Mouse (Mus musculus): ENCODE measurements around the gene Wfdc15a. TPM values are rescaled to one million over a fixed set of nuclear protein-coding genes. Genes with fewer than 3 reads are reported as not detected.
"Not testable (repeated sequence)": the region's sequence is repeated elsewhere in the genome, so short reads cannot be mapped to it uniquely, and the experiment has no call there.

Gene Wfdc15a
- not detected in 2 replicates for polyA plus RNA-seq (2015; fragmentation: Nextera tagmentation; extraction: Ambion mirVana)

DNA sequence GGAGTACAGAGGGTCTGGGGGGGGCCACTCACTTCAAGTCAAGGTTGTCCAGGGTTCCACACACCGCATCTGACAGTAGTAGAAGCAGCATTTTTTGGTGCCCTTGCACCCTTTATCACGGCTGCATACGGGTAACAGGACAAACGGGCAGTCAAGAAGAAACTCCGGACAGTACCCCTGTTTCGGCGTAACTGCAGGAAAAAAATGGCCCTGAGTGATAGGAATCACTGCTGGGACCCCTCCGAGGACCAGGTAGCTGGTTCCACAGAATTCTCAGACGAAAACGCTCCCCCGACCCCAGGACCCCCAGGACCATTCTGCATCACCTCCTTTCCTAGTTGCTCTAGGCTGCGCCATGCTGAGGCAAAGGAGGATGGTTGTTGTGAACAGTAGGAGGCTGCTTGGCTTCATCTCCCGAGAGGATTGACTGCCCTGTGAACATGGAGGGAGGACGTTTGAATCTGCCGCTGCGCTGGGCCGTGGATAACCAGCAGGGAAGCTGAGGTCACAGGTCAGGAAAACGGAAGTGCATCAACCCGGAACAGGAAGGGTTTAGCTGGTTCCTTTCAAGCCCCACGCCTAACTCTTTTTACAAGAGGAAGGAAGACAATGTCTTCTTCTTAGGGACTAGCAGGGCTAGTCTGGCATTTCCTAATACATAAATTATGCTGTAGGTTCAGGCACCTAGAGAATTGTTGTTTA is at the start of gene Wfdc15a:
TSS of gene Wfdc15a (minus strand) at position 505 of the 702 bp plus-strand sequence.
- Histone ChIP-seq H3K9me3 (replicated peaks) (no peaks in the 10 kb centered on the region), H3K27me3 (replicated peaks) (no peaks in the 10 kb centered on the region), H3K27ac (replicated peaks) (no peak within 1 kb of the TSS), H3K4me1 (no peaks in the 10 kb centered on the region), H3K9ac (replicated peaks) (no peak within 1 kb of the TSS), H3K36me3 (no peaks in the 10 kb centered on the region), H3K4me2 (no peak within 1 kb of the TSS), H3K4me3 (replicated peaks) (no peak within 1 kb of the TSS)
- no peak for ATAC-seq (ENCODE audit: low FRiP score)
- WGBS: 83% methylated on average over 20 of the region's 20 CpGs

DNA sequence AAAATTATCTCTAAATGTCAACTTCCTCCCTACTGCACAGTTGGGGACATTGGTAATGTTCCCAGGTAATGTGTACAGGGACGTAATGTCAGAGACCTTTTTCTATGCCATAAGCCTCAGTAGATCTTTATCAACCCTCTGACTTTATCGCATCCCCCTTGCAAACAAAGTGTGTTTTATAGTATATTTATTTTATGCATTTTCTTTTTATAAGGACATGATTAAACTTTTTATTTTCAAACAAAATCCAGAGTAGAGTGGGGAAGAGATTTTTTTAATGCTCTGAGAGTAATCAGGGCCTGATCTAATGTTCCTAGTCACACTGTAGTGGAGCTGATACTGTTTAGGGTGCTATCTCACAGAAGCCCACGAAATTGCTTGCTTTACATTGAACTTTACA is 38.4 kb upstream of the Wfdc15a start, which contains the start of gene Svs2:
TSS of gene Svs2 (minus strand) at position 101 of the 400 bp plus-strand sequence.
- 89% methylated on average over 3 of the region's 3 CpGs for WGBS
- H3K4me1 ChIP-seq: no peaks in the 10 kb centered on the region

DNA sequence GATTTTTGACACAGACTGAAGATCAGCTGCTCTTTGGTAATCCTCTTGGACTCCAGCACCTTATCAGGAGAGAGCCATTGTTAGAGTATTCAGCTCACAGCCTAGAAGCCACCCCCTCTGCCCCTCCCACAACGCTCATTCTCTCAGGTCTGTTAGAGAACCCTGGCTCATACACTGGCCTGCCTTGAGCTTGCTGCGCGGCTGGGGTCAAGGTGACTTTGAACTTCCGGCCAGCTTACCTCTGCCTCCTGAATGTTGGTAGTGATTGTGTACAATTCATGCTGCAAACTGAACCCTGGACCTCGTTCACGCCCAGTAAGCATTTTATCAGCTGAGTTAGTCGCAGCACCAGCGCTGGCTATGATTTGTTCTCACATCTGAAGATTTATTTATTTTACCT is 32.7 kb upstream of the Wfdc15a start:
- no peak for ATAC-seq (ENCODE audit: low FRiP score)
- H3K4me2 ChIP-seq: no peak overlapping the region
- WGBS: 93% methylated on average over 8 of the region's 8 CpGs

More for the DNA sequence above, 38.4 kb upstream of the Wfdc15a start, which contains the start of gene Svs2:
- Histone ChIP-seq H3K27me3 (replicated peaks) (no peaks in the 10 kb centered on the region), H3K9ac (replicated peaks) (no peak within 1 kb of the TSS), H3K4me3 (replicated peaks) (no peak within 1 kb of the TSS), H3K9me3 (replicated peaks) (no peaks in the 10 kb centered on the region), H3K27ac (replicated peaks) (no peak within 1 kb of the TSS), H3K4me2 (no peak within 1 kb of the TSS), H3K36me3 (no peaks in the 10 kb centered on the region)
- no peak for ATAC-seq (ENCODE audit: low FRiP score)

DNA sequence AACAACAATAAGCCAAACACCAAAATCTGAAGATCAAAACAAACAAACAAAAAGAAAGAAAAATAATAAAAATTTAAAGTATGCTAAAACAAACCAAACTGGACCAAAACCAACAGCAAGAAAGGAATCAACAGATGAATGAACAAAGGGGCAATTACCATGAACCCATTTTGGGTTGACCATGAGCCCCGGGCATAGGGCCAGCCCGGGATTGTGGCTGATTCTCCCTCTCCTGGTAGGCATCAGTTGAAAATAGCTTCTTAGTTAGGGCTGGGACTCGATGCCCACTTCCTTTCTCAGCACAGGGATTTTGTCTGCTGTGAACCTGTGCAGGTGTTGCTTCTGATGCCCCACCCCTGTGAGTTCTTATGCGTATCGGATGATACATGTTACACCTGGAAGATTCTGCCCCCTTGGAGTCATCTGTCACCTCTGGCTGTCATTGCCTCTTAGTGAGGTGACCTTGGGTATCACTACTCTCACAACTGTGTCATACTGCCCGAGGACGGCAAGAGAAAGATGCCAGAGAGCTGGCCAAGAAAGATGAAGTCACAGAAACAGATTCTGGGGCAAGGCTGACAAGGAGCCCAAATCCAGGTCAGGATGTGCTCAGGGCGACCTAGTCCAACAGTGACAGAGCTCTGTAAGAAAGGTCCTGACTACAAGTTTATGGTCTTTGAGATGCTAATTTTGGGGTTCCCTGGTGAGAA is 28.6 kb upstream of the Wfdc15a start:
- H3K27me3 ChIP-seq (replicated peaks): no peaks in the 10 kb centered on the region
- H3K9ac ChIP-seq (replicated peaks): no peak overlapping the region
- no peak for ATAC-seq (ENCODE audit: low FRiP score)
- no peak overlapping the region for H3K27ac ChIP-seq (replicated peaks)
- 88% methylated on average over 8 of the region's 8 CpGs for WGBS
- H3K4me1 ChIP-seq: no peaks in the 10 kb centered on the region
- H3K36me3 ChIP-seq: no peaks in the 10 kb centered on the region
- no peak overlapping the region for H3K4me3 ChIP-seq (replicated peaks)
- H3K4me2 ChIP-seq: no peak overlapping the region
- no peaks in the 10 kb centered on the region for H3K9me3 ChIP-seq (replicated peaks)

More for the DNA sequence above, 32.7 kb upstream of the Wfdc15a start:
- Histone ChIP-seq H3K27me3 (replicated peaks) (no peaks in the 10 kb centered on the region), H3K4me3 (replicated peaks) (no peak overlapping the region), H3K36me3 (no peaks in the 10 kb centered on the region), H3K9me3 (replicated peaks) (no peaks in the 10 kb centered on the region), H3K27ac (replicated peaks) (no peak overlapping the region), H3K4me1 (no peaks in the 10 kb centered on the region), H3K9ac (replicated peaks) (no peak overlapping the region)

DNA sequence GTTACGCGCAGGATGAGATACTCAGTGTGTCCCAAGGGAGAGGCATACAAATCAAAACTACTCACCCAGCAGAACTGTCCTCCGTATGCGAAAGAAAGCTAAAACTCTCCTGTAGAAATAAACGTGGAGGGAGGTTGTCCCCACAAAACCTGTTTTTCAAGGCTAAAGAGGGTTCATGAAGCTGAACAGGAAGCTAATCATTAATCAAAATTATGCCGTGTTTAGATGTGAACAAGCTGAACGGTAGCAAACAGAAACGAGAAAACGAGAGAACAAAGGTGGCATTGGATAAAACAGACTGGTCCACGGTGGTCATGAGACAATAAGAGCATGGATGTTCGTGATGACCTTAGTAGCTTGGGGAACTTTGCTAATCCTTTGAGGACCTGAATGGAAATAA is 21.6 kb upstream of the Wfdc15a start, which contains the start of gene Wfdc15b:
TSS of gene Wfdc15b (minus strand) at position 139 of the 400 bp plus-strand sequence.
- 79% methylated on average over 11 of the region's 11 CpGs for WGBS
- H3K27ac ChIP-seq (replicated peaks): no peak within 1 kb of the TSS
- H3K9ac ChIP-seq (replicated peaks): no peak within 1 kb of the TSS
- H3K4me2 ChIP-seq: no peak within 1 kb of the TSS
- H3K4me1 ChIP-seq: no peaks in the 10 kb centered on the region
- no peaks in the 10 kb centered on the region for H3K9me3 ChIP-seq (replicated peaks)
- no peaks in the 10 kb centered on the region for H3K36me3 ChIP-seq
- no peak for ATAC-seq (ENCODE audit: low FRiP score)
- no peaks in the 10 kb centered on the region for H3K27me3 ChIP-seq (replicated peaks)
- H3K4me3 ChIP-seq (replicated peaks): no peak within 1 kb of the TSS

DNA sequence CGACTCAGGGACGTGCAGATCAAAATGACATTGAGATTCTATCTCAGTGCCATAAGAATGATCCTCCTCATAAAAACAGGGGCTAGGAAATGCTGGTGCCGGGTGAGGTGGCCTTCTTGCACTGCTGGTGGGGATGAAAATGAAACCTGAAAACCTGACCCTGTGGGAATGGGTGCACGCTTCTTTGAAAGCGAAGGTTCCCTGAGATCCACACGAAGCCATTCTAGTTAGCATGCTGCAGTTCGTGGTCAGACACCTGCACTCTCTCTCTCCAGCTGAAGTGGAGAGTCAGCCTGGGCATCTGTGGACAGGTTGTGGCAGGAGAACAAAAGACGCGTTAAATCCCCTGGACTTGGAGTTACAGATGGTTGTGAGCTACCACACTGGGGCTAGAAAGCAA is 19.4 kb upstream of the Wfdc15a start:
- Histone ChIP-seq H3K27ac (replicated peaks) (no peak overlapping the region), H3K9me3 (replicated peaks) (no peaks in the 10 kb centered on the region), H3K27me3 (replicated peaks) (no peaks in the 10 kb centered on the region), H3K4me2 (no peak overlapping the region), H3K4me1 (no peaks in the 10 kb centered on the region), H3K9ac (replicated peaks) (no peak overlapping the region), H3K36me3 (no peaks in the 10 kb centered on the region), H3K4me3 (replicated peaks) (no peak overlapping the region)
- 91% methylated on average over 9 of the region's 9 CpGs for WGBS
- no peak for ATAC-seq (ENCODE audit: low FRiP score)

DNA sequence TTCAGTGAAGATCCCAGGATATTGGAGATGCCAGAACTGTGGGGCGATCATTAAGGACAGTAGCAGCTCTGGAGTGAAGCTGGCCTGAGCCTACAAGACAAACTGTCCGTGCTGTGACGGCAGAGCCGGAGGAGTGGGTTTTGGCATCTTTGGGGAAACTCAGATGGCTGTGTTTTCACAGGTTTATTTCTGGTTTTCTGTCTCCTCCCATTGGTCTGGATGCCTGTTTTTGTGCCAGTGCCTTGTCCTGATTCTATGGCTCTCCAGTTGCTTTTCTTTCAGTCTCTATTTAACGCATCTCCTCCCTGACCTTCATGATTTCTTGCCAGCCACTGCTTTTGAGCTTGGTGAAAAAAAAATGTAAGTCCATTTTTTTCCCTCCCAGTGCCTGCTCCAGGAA is 12.8 kb upstream of the Wfdc15a start:
- Histone ChIP-seq H3K4me3 (replicated peaks) (no peak overlapping the region), H3K27me3 (replicated peaks) (no peaks in the 10 kb centered on the region), H3K4me2 (no peak overlapping the region), H3K4me1 (no peaks in the 10 kb centered on the region), H3K36me3 (no peaks in the 10 kb centered on the region), H3K9me3 (replicated peaks) (no peaks in the 10 kb centered on the region), H3K27ac (replicated peaks) (no peak overlapping the region), H3K9ac (replicated peaks) (no peak overlapping the region)
- 84% methylated on average over 5 of the region's 5 CpGs for WGBS
- no peak for ATAC-seq (ENCODE audit: low FRiP score)

DNA sequence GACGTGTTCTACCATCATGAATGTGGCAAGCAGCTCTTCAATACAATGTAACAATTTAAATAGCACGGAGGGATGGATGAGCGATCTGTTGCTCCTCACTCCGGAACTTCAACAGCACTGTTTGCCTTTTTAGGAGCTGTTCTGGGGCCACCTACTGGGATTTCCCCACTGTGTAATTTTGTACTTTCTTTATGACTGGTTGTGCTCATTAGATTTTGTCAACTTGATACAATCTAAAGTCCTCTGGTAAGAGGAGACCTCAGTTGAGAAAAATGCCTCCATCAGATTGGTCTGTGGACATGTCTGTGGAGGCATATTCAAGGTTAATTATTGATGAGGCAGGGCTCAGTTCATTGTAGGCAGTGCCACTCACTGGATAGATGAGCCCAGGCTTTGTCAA is 11.0 kb upstream of the Wfdc15a start:
- Histone ChIP-seq H3K9me3 (replicated peaks) (no peaks in the 10 kb centered on the region), H3K4me2 (no peak overlapping the region), H3K27ac (replicated peaks) (no peak overlapping the region), H3K27me3 (replicated peaks) (no peaks in the 10 kb centered on the region), H3K4me3 (replicated peaks) (no peak overlapping the region), H3K9ac (replicated peaks) (no peak overlapping the region), H3K36me3 (no peaks in the 10 kb centered on the region), H3K4me1 (no peaks in the 10 kb centered on the region)
- no peak for ATAC-seq (ENCODE audit: low FRiP score)
- WGBS: 87% methylated on average over 4 of the region's 4 CpGs

DNA sequence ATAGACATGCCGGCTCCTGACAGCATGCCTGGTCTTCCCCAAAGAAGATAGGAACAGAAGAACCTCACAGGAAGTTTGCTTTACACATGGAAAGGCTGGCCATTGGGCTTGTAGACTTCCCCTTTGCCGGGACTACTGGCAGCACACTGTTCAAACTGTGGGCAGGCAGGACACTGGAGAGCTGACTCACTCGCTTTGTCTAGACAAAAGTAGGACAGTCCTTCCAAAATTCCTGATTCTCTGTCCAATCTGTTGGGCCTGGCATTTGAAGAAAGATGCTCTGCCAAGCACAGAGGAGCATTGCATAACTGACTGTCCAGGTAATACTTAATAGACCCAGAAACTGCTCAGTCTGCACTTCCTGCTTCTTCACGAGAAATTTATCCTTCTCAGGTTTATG is 6.7 kb upstream of the Wfdc15a start:
- no peak overlapping the region for H3K9ac ChIP-seq (replicated peaks)
- no peak overlapping the region for H3K27ac ChIP-seq (replicated peaks)
- H3K36me3 ChIP-seq: no peaks in the 10 kb centered on the region
- H3K4me1 ChIP-seq: no peaks in the 10 kb centered on the region
- H3K4me3 ChIP-seq (replicated peaks): no peak overlapping the region
- WGBS: 88% methylated on average over 4 of the region's 4 CpGs
- no peaks in the 10 kb centered on the region for H3K27me3 ChIP-seq (replicated peaks)
- no peak overlapping the region for H3K4me2 ChIP-seq
- ATAC-seq (ENCODE audit: low FRiP score): no peak
- H3K9me3 ChIP-seq (replicated peaks): no peaks in the 10 kb centered on the region

DNA sequence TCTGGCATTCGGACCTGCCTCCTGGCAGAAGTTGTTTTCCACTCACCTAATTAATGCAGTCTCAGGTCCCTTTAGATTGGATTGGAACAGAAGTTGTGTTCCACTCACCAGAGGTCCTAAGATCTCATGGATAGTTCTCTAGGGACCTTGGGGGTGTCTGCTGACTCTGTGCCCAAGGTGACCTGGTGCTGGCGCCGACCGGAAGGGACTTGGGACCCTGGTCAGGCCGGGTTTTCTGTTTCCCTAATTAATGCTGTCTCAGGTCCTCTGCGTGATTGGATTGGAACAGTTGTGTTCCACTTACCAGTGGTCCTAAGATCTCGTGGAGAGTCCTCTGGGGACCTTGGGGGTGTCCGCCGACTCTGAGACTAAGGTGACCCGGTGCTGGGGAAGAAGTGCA is 6.1 kb upstream of the Wfdc15a start:
- not testable (repeated sequence) for H3K4me3 ChIP-seq (replicated peaks); H3K27ac ChIP-seq (replicated peaks); H3K9ac ChIP-seq (replicated peaks); H3K9me3 ChIP-seq (replicated peaks); H3K4me1 ChIP-seq; H3K36me3 ChIP-seq; H3K27me3 ChIP-seq (replicated peaks); H3K4me2 ChIP-seq; ATAC-seq (ENCODE audit: low FRiP score)
- WGBS: 97% methylated on average over 10 of the region's 10 CpGs

DNA sequence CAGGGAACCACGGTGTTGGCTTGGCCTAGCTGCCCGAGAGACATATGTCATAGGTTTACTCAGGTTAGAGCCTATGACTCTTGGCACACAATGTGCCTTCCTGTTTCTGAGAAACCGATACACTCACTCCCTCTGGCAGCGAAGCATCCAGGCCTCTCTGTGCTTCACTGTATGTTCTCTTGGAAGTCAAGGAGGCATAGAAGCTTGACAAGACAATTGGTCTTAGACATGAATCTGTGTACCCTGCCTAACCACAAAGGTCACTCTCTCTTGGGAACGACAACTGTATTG is 3.3 kb downstream of the Wfdc15a start:
- no peaks in the 10 kb centered on the region for H3K9me3 ChIP-seq (replicated peaks)
- no peak overlapping the region for H3K27ac ChIP-seq (replicated peaks)
- no peaks in the 10 kb centered on the region for H3K36me3 ChIP-seq
- WGBS: 88% methylated on average over 5 of the region's 5 CpGs
- no peak overlapping the region for H3K4me3 ChIP-seq (replicated peaks)
- no peaks in the 10 kb centered on the region for H3K4me1 ChIP-seq
- H3K27me3 ChIP-seq (replicated peaks): no peaks in the 10 kb centered on the region
- H3K4me2 ChIP-seq: no peak overlapping the region
- ATAC-seq (ENCODE audit: low FRiP score): no peak
- H3K9ac ChIP-seq (replicated peaks): no peak overlapping the region

DNA sequence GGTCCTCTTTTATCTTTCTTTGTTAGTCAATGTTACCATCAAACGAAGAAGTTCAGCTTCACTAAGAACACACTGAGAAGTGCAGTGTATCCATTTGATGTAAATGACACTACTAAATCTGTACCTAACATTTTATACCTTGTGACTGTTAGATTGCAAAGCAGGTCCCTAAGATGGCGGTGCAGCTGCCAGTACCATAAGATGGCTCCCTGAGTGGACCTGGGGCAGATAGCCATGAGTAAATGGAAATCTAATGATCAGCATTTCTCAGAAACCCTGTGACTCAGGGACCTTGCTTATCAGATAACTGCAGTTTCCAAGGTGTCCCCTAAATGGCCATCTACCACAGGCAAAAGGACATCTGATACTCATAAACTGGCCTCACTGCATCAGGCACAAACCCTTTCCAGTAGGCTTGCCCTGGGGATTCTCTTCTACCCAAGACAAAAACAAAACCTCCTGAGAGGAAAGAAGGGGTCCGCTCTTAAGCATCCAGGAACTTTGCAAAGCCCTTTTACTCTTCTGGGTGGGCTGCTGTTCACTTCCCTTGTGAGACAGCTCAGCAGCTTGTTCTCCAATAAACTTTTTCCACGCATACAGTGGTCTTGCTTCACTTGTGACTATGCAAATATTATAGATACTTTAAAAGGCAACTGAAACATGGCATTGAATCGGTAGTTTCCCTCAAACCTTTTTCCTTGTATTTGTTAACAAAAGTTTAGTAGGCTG is 3.8 kb downstream of the Wfdc15a start:
- Histone ChIP-seq H3K4me2 (no peak overlapping the region), H3K27ac (replicated peaks) (no peak overlapping the region), H3K4me1 (no peaks in the 10 kb centered on the region), H3K9ac (replicated peaks) (no peak overlapping the region), H3K9me3 (replicated peaks) (no peaks in the 10 kb centered on the region), H3K4me3 (replicated peaks) (no peak overlapping the region), H3K27me3 (replicated peaks) (no peaks in the 10 kb centered on the region), H3K36me3 (no peaks in the 10 kb centered on the region)
- WGBS: 92% methylated on average over 5 of the region's 5 CpGs
- no peak for ATAC-seq (ENCODE audit: low FRiP score)

Data from neural tube, embryonic 15.5 days (tissue).